Mouse (Mus musculus): Measurements from ENCODE around the gene Zfp652. TPM values are rescaled to one million over a fixed set of nuclear protein-coding genes. Genes with fewer than 3 reads are reported as not detected.

Zfp652 gene
- total and polyA plus RNA-seq, 3 experiments: 3.0 to 9.8 (median 6.2) TPM

DNA sequence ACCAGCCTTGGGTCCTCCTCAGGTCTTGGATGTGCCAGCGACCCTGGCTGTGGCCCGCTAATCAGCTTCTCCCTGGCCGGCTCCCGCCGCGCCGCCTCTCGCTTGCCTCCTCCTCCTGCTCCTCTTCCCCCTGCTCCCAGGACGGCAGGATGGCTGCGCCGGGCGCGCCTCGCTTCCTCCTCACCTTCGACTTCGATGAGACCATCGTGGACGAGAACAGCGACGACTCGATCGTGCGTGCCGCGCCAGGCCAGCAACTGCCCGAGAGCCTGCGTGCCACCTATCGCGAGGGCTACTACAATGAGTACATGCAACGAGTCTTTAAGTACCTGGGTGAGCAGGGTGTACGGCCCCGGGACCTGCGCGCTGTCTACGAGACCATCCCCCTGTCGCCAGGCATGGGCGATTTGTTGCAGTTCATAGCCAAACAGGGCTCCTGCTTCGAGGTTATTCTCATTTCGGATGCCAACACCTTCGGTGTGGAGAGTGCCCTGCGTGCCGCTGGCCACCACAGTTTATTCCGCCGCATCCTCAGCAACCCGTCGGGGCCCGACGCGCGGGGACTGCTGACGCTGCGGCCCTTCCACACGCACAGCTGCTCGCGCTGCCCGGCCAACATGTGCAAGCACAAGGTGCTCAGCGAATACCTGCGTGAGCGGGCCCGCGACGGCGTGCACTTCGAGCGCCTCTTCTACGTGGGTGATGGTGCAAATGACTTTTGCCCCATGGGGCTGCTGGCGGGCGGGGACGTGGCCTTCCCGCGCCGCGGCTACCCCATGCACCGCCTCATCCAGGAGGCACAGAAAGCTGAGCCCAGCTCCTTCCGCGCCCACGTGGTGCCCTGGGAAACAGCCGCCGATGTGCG is 118.2 kb downstream of the Zfp652 start:
- Histone ChIP-seq H3K9me3 (replicated peaks; ENCODE audit: low read length) (peaks cover 14% of the 10 kb centered on the region), H3K79me2 (replicated peaks; ENCODE audit: control insufficient read depth, extremely low read depth, insufficient read depth, poor library complexity, severe bottlenecking) (no peaks in the 10 kb centered on the region), H3K9ac (ENCODE audit: insufficient read depth, low read depth) (no peak overlapping the region), H3K27me3 (replicated peaks) (peaks cover 12% of the 10 kb centered on the region), H3K36me3 (replicated peaks in 1 of 2; ENCODE audit: control insufficient read depth in 1 of 2, insufficient read depth in 1 of 2, low read length in 1 of 2) (peaks cover 36 to 53% of the 10 kb centered on the region in 2 experiments), H3K4me3 (replicated peaks in 1 of 3; ENCODE audit: low read depth in 2 of 3, low read length in 2 of 3, poor library complexity in 1 of 3) (no peak overlapping the region), H3K4me2 (ENCODE audit: insufficient read depth, low read depth, poor library complexity, severe bottlenecking) (no peak overlapping the region), H3K4me1 (ENCODE audit: control insufficient read depth in 1 of 2, insufficient read depth in 2 of 2) (peaks cover 20 to 62% of the 10 kb centered on the region in 2 experiments), H3K27ac (ENCODE audit: insufficient read depth, low read depth) (no peak overlapping the region)
- in situ Hi-C loops (cut with MboI; ENCODE audit: low pct_ligation_motif_present, low pct_unique_long_range_greater_than_20kb, low sequenced_read_pairs): loop anchor here (5.0 kb wide), 1 partner anchor 37 kb away; no protein-coding TSS in a partner anchor
- no peak; the same call in 1 of the 2 replicates for TF ChIP-seq POLR2AphosphoS2 (IDR thresholded peaks at IDR 0.05; ENCODE audit: low read depth, low read length)
- no peak for TF ChIP-seq MXI1 (IDR thresholded peaks at IDR 0.05; ENCODE audit: low read depth, low read length)
- TF ChIP-seq ZKSCAN1 (IDR thresholded peaks at IDR 0.05; ENCODE audit: borderline replicate concordance, low read depth, low read length): no peak
- TF ChIP-seq MAFK (IDR thresholded peaks at IDR 0.05; ENCODE audit: insufficient replicate concordance, low read length): no peak
- no peak for TF ChIP-seq RAD21 (IDR thresholded peaks at IDR 0.05; ENCODE audit: low read depth, low read length)
- TF ChIP-seq SIN3A (IDR thresholded peaks at IDR 0.05; ENCODE audit: low read length): no peak
- TF ChIP-seq USF2 (conservative IDR thresholded peaks at IDR 0.05; ENCODE audit: low read depth, low read length): no peak
- no peak; the same call in 1 of the 2 replicates for TF ChIP-seq POLR2A (IDR thresholded peaks at IDR 0.05; ENCODE audit: low read depth, low read length)
- no peak for TF ChIP-seq MAZ (IDR thresholded peaks at IDR 0.05; ENCODE audit: low read depth, low read length)
- DNase-seq (ENCODE audit: extremely low read depth): no peak
- dilution Hi-C loops (cut with MboI; ENCODE audit: extremely low pct_ligation_motif_present, extremely low pct_unique_long_range_greater_than_20kb, low sequenced_read_pairs): no loop called here

DNA sequence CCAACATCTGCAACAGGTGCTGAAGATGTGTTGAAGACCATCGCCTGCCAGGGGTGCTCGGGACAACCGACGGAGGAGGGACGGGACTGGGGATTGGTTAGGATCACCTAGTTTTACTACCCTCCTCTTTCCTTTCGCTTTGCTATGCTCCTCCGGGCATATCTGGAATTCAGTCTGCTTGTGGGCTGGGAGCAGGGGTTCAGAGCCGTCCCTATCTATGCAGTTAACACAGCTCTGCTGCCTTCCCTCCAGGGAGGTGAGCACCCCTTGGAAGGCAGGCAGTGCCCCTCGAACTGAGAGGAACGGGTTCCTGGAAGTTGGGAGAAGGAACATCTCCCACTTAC is 118.8 kb downstream of the Zfp652 start:
- Histone ChIP-seq H3K79me2 (replicated peaks; ENCODE audit: control insufficient read depth, extremely low read depth, insufficient read depth, poor library complexity, severe bottlenecking) (0 out of 2 replicates have a peak, but pooled peaks cover 2% of the 10 kb centered on the region), H3K4me2 (ENCODE audit: insufficient read depth, low read depth, poor library complexity, severe bottlenecking) (no peak overlapping the region), H3K36me3 (replicated peaks in 1 of 2; ENCODE audit: control insufficient read depth in 1 of 2, insufficient read depth in 1 of 2, low read length in 1 of 2) (peaks cover 39 to 59% of the 10 kb centered on the region in 2 experiments), H3K27ac (ENCODE audit: insufficient read depth, low read depth) (no peak overlapping the region), H3K27me3 (replicated peaks) (peaks cover 11% of the 10 kb centered on the region), H3K4me1 (ENCODE audit: control insufficient read depth in 1 of 2, insufficient read depth in 2 of 2) (peaks cover 25 to 68% of the 10 kb centered on the region in 2 experiments), H3K4me3 (replicated peaks in 1 of 3; ENCODE audit: low read depth in 2 of 3, low read length in 2 of 3, poor library complexity in 1 of 3) (no peak overlapping the region), H3K9me3 (replicated peaks; ENCODE audit: low read length) (peaks cover 13% of the 10 kb centered on the region), H3K9ac (ENCODE audit: insufficient read depth, low read depth) (no peak overlapping the region)
- in situ Hi-C loops (cut with MboI; ENCODE audit: low pct_ligation_motif_present, low pct_unique_long_range_greater_than_20kb, low sequenced_read_pairs) (loop anchor here (5.0 kb wide), 1 partner anchor 36 kb away; no protein-coding TSS in a partner anchor), dilution Hi-C loops (cut with MboI; ENCODE audit: extremely low pct_ligation_motif_present, extremely low pct_unique_long_range_greater_than_20kb, low sequenced_read_pairs) (no loop called here)
- DNase-seq (ENCODE audit: extremely low read depth): no peak
- TF ChIP-seq MAFK (IDR thresholded peaks at IDR 0.05; ENCODE audit: insufficient replicate concordance, low read length): no peak
- no peak for TF ChIP-seq MXI1 (IDR thresholded peaks at IDR 0.05; ENCODE audit: low read depth, low read length)
- TF ChIP-seq RCOR1 (conservative IDR thresholded peaks at IDR 0.05; ENCODE audit: low read depth, low read length): no peak
- no peak for TF ChIP-seq ZMIZ1 (IDR thresholded peaks at IDR 0.05; ENCODE audit: low read depth, low read length)
- TF ChIP-seq ZNF384 (IDR thresholded peaks at IDR 0.05; ENCODE audit: low read depth, low read length): no peak
- no peak for TF ChIP-seq PAX5 (IDR thresholded peaks at IDR 0.05; ENCODE audit: low read length)
- TF ChIP-seq POLR2A (IDR thresholded peaks at IDR 0.05; ENCODE audit: low read depth, low read length): no peak
- TF ChIP-seq EP300 (IDR thresholded peaks at IDR 0.05; ENCODE audit: low read length): no peak
- TF ChIP-seq MAZ (IDR thresholded peaks at IDR 0.05; ENCODE audit: low read depth, low read length): no peak
- no peak for TF ChIP-seq USF2 (conservative IDR thresholded peaks at IDR 0.05; ENCODE audit: low read depth, low read length)
- no peak for TF ChIP-seq JUN (IDR thresholded peaks at IDR 0.05; ENCODE audit: insufficient read depth, low read depth, low read length)
- no peak for TF ChIP-seq TBP (conservative IDR thresholded peaks at IDR 0.05; ENCODE audit: low read depth, low read length)
- TF ChIP-seq HCFC1 (IDR thresholded peaks at IDR 0.05; ENCODE audit: low read depth, low read length): no peak

Data from CH12.LX (cell line).